Mouse (Mus musculus) neural tube, embryonic 15.5 days (tissue): Measurements from ENCODE around the gene Gtdc1. TPM values are rescaled to one million over a fixed set of nuclear protein-coding genes. Genes with fewer than 3 reads are reported as not detected.

Experiments used
- ATAC-seq: fragments of 200-750 bp; cut with Nextera tagmentation; 2 replicates; pipeline ENCODE4 v1.8.0; 2017; ENCODE audit warnings: mild to moderate bottlenecking, moderate TSS enrichment, moderate library complexity; ENCODE audit not compliant: low FRiP score
- H3K27ac ChIP-seq: fragments of 300-500 bp; sonication (generic); replicated peaks from 2 replicates; pipeline ENCODE4 v1.5.1; 2015; ENCODE audit warnings: mild to moderate bottlenecking, inconsistent platforms
- H3K27me3 ChIP-seq: fragments of 300-500 bp; sonication (generic); replicated peaks from 2 replicates; pipeline ENCODE4 v1.6.1; 2015; ENCODE audit warnings: inconsistent platforms
- H3K36me3 ChIP-seq: fragments of 300-500 bp; sonication (generic); 2 replicates; pipeline ENCODE4 v1.6.1; 2015; ENCODE audit warnings: inconsistent platforms
- H3K4me1 ChIP-seq: fragments of 300-500 bp; sonication (generic); 2 replicates; pipeline ENCODE4 v1.6.1; 2015; ENCODE audit warnings: inconsistent platforms
- H3K4me2 ChIP-seq: fragments of 300-500 bp; sonication (generic); 2 replicates; pipeline ENCODE4 v1.6.1; 2015; ENCODE audit warnings: inconsistent platforms, mild to moderate bottlenecking, moderate library complexity
- H3K4me3 ChIP-seq: fragments of 300-500 bp; sonication (generic); replicated peaks from 2 replicates; pipeline ENCODE4 v1.5.1; 2015; ENCODE audit warnings: mild to moderate bottlenecking, inconsistent platforms
- H3K9ac ChIP-seq: fragments of 300-500 bp; sonication (generic); replicated peaks from 2 replicates; pipeline ENCODE4 v1.6.1; 2015; ENCODE audit warnings: mild to moderate bottlenecking, inconsistent platforms
- H3K9me3 ChIP-seq: fragments of 300-500 bp; sonication (generic); replicated peaks from 2 replicates; pipeline ENCODE4 v1.6.1; 2016; ENCODE audit warnings: inconsistent platforms
- WGBS: fragments of 180-500 bp; shearing (Covaris S2); methylation state at CpG from one replicate; pipeline ENCODE4 v1.1.7; 2015; ENCODE audit warnings: mixed read lengths; 5-methylcytosine and 5-hydroxymethylcytosine counted together
- polyA plus RNA-seq: library from polyadenylated mRNA; unstranded; fragments of >200 nt; fragmentation: Nextera tagmentation; extraction: Ambion mirVana; gene quantifications from 2 replicates; pipeline ENCODE4 v1.2.1, GENCODE M21; 2015

Gtdc1 gene
- polyA plus RNA-seq, 1 experiment from 2014 or later, result 19.7 TPM

DNA sequence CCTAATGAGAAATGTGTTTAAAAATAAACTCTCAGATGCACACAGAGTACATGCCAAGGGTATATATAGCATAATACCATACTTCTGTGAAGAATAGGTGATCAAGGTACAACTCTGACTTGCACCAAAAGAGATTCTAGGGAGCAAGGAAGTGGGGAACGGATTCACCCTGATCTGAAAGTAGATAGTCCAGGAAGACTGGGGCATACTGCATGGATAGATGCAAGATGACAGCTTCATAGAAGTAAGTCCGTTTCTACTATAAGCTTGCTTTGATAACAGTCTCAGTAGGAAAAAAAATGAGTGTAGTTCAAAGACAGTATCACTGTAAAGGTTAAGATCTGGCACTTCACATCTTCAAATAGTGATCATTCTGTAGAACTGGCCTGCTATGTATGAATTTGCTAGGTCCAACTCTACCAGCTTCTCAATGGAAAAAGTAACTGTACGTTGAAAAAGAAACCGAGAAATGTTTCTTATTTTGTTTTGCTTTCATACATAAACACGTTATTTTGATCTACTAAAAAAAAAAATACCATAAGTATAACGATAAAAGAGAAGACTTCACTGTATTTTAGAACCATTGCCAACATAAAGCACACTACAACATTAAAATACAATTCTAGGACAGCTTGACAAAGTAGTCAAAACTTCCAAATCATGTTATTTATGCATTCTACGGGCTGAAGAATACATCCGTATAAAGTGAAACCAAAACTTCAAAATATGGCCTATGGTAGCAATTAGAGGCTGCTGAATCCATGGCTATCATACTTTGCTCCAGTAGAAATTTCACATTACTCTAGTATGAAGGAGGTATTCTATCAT, 4.2 kb downstream of the Gtdc1 start:
- H3K4me3 ChIP-seq, result no peak overlapping the region

DNA sequence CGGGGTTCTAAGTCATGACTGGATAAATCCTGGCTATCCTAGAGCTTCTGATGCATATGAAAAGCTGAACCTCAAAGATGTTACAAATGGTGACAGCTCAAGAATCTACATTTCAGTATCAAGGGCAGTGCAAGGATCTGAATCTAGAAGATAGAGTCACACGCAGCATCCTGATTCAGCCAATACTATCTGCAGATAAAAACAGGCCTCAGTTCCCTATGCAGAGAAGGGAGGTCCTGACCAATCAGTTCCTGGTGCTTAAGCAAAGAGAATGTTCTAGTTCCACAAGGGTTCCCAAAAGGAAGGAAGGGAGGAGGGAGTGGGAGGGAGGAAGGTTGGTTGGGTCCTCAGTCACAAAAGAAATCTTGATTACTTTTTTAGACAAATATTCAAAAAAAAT, 5.0 kb downstream of the Gtdc1 start:
- WGBS, result 90% methylated on average over 2 of the region's 2 CpGs

More for the DNA sequence above, 4.2 kb downstream of the Gtdc1 start:
- Histone ChIP-seq H3K27ac (no peak overlapping the region), H3K9ac (no peak overlapping the region), H3K9me3 (no peaks in the 10 kb centered on the region), H3K4me2 (no peak overlapping the region), H3K27me3 (no peaks in the 10 kb centered on the region), H3K4me1 (peaks cover 8% of the 10 kb centered on the region), H3K36me3 (no peaks in the 10 kb centered on the region)
- WGBS, result 93% methylated on average over 8 of the region's 8 CpGs
- ATAC-seq, result no peak

DNA sequence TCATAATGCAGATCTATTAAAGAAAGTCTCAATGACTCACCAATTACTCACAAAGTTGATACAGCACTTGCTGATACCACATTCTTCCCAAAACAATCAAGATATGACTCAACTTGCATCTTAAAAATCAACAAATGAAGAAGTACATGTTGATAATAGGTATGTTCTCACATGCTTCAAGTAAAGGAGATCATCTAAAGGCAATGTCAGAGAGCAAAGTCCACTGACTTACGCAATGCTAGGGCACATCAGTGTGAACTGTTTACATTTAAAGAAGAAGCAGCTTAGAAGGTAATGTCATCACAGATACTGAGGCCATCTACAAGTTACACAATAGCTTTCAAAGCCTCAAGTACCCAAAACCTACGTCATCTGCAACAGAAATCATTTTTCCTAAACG, 7.0 kb downstream of the Gtdc1 start:
- H3K4me1 ChIP-seq, result peaks cover under 1% of the 10 kb centered on the region; the same call in 1 of the 2 replicates
- H3K27me3 ChIP-seq, result no peaks in the 10 kb centered on the region
- no peak overlapping the region for H3K4me2 ChIP-seq
- H3K4me3 ChIP-seq, result no peak overlapping the region
- no peak overlapping the region for H3K27ac ChIP-seq
- no peaks in the 10 kb centered on the region for H3K36me3 ChIP-seq
- WGBS, result 88% methylated on average over 3 of the region's 3 CpGs
- H3K9me3 ChIP-seq, result no peaks in the 10 kb centered on the region
- H3K9ac ChIP-seq, result no peak overlapping the region
- ATAC-seq, result no peak

More for the DNA sequence above, 5.0 kb downstream of the Gtdc1 start:
- Histone ChIP-seq H3K4me2 (no peak overlapping the region), H3K4me1 (peaks cover 8% of the 10 kb centered on the region), H3K9ac (no peak overlapping the region), H3K27me3 (no peaks in the 10 kb centered on the region), H3K27ac (no peak overlapping the region), H3K36me3 (no peaks in the 10 kb centered on the region), H3K9me3 (no peaks in the 10 kb centered on the region), H3K4me3 (no peak overlapping the region)
- ATAC-seq, result no peak

DNA sequence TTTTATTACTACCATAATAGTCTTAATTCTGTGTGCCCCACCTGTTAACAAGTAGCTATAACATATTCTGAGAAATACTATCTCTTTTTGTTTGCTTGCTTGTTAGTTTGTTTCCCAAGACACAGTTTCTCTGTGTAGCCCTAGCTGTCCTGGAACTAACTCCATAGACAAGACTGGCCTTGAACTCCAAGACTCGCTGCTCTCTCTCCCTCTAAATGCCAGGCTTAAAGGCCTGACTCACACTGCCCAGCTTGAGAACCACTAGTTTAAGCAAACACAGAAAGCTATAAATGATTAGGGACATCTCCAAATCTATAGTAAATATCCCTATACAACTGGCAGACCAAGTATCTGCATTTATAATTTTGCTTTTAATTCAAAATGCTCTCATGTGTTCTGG, 8.1 kb downstream of the Gtdc1 start:
- Histone ChIP-seq H3K4me1 (no peaks in the 10 kb centered on the region), H3K27me3 (no peaks in the 10 kb centered on the region), H3K9me3 (no peaks in the 10 kb centered on the region), H3K4me3 (no peak overlapping the region), H3K9ac (no peak overlapping the region), H3K4me2 (no peak overlapping the region), H3K27ac (no peak overlapping the region), H3K36me3 (no peaks in the 10 kb centered on the region)
- 83% methylated on average over 1 of the region's 1 CpGs for whole genome bisulfite sequencing
- no peak for ATAC-seq

DNA sequence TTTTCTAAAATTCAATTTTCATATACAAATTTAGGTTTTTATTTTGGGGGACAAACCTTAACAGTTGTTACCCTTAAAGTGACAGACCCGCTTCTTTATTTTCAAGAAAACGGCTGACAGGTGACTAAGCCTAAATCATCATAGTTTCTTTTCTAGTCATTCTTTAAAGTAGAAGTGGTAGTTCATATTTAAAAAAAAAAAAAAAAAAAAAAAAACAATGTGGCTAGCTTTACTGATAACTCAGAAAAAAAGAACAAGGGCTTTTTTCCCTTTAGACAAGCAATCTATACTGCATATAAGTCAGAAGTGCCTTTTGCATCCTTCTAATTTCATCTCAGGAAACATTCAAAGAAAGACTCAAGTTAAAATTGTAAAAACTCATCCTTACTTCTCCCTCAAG, 8.7 kb downstream of the Gtdc1 start:
- no peak overlapping the region for H3K4me3 ChIP-seq
- ATAC-seq, result no peak

DNA sequence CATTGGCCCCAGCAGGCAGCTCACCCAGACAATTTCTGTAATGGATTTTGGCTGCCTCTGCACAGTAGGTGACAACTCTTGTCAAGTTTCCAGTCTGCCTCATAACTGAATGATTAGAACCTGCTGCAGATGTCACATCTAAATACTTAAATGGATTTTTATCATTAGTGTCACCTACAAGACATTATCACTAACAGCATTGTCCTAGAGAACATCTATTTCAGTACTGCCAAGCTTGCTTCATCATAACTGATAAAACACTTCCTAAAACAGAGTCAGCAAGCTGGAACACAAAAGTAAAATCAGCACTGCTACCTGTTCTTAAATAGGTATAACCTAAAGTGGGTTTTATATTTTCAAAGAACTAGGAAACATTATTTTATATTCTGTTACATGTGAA, 11.2 kb downstream of the Gtdc1 start:
- Histone ChIP-seq H3K4me2 (no peak overlapping the region), H3K27me3 (no peaks in the 10 kb centered on the region), H3K9ac (no peak overlapping the region), H3K27ac (no peak overlapping the region), H3K4me3 (no peak overlapping the region), H3K9me3 (no peaks in the 10 kb centered on the region), H3K36me3 (no peaks in the 10 kb centered on the region), H3K4me1 (no peaks in the 10 kb centered on the region)
- no peak for ATAC-seq

More for the DNA sequence above, 8.7 kb downstream of the Gtdc1 start:
- Histone ChIP-seq H3K36me3 (no peaks in the 10 kb centered on the region), H3K4me2 (no peak overlapping the region), H3K27me3 (no peaks in the 10 kb centered on the region), H3K4me1 (no peaks in the 10 kb centered on the region), H3K9ac (no peak overlapping the region), H3K27ac (no peak overlapping the region), H3K9me3 (no peaks in the 10 kb centered on the region)
- 90% methylated on average over 2 of the region's 2 CpGs for WGBS

DNA sequence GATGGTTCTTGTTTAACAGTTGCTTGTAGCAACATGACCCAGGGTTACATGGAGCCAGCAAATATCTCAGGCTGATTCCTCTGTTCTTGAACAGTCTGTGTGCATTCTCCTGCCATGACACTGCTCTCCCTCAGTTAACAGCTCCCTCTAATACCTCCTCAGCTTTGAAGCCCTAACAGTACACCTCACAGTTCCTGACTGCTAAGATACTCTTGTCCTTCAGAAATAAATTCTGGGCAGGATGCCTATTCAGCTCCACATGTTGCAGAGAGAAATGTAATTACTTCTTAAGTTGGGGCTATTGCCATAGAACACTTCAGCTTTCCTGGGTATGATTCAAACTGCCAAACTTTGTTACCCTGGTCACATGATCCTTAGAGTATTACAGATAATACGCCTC, 29.7 kb downstream of the Gtdc1 start:
- no peak overlapping the region for H3K9ac ChIP-seq
- no peak overlapping the region for H3K4me2 ChIP-seq
- H3K4me1 ChIP-seq, result no peaks in the 10 kb centered on the region
- 100% methylated on average over 1 of the region's 1 CpGs for WGBS
- H3K27ac ChIP-seq, result no peak overlapping the region
- H3K4me3 ChIP-seq, result no peak overlapping the region
- no peaks in the 10 kb centered on the region for H3K36me3 ChIP-seq
- H3K27me3 ChIP-seq, result no peaks in the 10 kb centered on the region
- no peaks in the 10 kb centered on the region for H3K9me3 ChIP-seq
- ATAC-seq, result no peak

DNA sequence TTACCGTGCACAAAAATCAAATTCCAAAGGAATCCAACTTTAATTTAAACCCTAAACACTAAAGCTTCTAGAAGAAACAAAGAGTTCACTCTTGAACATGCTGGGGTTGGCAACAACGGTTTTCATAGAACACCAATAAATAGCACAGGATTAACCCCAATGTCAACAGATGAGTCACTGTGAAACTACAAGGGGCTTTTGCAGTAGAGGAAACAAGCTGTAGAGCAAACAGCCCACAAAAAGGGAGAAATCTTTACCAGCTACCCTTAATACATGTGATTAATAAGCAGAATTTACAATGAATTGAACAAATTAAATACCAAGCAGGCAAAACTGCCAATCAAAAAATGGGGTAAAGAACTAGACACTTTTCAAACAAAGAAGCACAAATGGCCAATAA, 53.7 kb downstream of the Gtdc1 start:
- H3K9me3 ChIP-seq, result no peaks in the 10 kb centered on the region
- no peaks in the 10 kb centered on the region for H3K4me1 ChIP-seq
- no peak overlapping the region for H3K4me3 ChIP-seq

DNA sequence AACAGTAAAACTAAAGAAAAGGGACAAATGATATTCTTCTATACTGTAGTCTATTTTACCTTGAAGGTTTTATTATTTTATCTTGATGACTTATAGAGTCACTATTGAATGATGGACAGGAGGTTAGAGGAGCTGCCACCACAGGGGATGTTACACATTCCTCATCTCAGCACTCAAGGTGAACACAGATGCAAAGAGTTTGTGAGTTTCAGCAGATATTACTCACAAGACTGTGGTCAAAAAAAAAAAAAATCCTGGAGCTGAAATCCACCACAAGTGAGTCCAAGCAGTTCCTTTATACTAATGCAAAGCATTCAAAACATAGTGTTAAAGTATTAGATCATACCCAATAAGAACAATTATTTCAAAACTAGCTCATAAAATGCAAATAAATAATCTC, 62.7 kb downstream of the Gtdc1 start:
- Histone ChIP-seq H3K27me3 (no peaks in the 10 kb centered on the region), H3K27ac (no peak overlapping the region), H3K9ac (no peak overlapping the region), H3K4me2 (no peak overlapping the region), H3K9me3 (no peaks in the 10 kb centered on the region), H3K4me3 (no peak overlapping the region), H3K36me3 (no peaks in the 10 kb centered on the region), H3K4me1 (no peaks in the 10 kb centered on the region)
- ATAC-seq, result no peak

More for the DNA sequence above, 53.7 kb downstream of the Gtdc1 start:
- no peak overlapping the region for H3K4me2 ChIP-seq
- no peak for ATAC-seq
- no peaks in the 10 kb centered on the region for H3K36me3 ChIP-seq
- no peaks in the 10 kb centered on the region for H3K27me3 ChIP-seq
- WGBS, result 85% methylated on average over 2 of the region's 2 CpGs
- no peak overlapping the region for H3K27ac ChIP-seq
- no peak overlapping the region for H3K9ac ChIP-seq

DNA sequence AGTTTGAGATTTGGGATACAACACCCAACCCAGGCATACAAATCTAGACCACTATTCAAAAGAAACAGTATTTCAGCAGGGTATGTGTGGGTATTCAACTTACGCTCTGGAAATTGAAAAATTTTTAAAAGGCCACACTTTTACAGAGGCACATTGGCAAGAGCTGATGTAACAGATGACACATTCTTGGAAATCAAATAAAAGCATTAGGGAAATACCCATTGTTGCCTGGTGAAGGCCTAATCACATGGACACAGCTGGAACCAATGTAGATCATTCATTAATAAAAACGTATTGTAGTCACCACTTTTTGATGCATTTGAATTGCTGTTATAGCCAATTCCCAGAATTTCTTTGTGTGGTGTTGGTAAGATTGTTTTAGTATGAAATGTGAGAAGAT, 73.0 kb downstream of the Gtdc1 start:
- Histone ChIP-seq H3K36me3 (no peaks in the 10 kb centered on the region), H3K4me3 (no peak overlapping the region), H3K9ac (no peak overlapping the region), H3K27me3 (no peaks in the 10 kb centered on the region), H3K4me2 (no peak overlapping the region), H3K9me3 (no peaks in the 10 kb centered on the region), H3K27ac (no peak overlapping the region), H3K4me1 (no peaks in the 10 kb centered on the region)
- no peak for ATAC-seq
- 76% methylated on average over 2 of the region's 2 CpGs for WGBS

DNA sequence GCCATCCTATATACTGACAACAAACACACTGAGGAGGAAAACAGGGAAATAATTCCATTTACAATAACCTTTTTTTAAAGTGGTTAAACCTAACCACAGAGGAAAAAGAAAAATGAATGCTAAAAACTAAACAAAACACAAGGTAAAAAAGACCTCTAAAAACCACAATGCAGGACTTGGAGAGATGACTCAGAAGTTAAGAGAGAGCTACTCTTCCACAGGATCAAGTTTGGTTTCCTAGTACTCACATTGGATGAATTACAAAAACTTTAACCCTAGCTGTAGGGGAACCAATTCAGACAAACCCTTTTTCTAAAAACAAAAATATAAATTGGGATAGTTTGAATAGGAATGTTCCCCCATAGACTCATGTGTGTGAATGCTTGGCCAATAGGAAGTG, 77.8 kb downstream of the Gtdc1 start:
- no peaks in the 10 kb centered on the region for H3K27me3 ChIP-seq
- no peak overlapping the region for H3K27ac ChIP-seq
- ATAC-seq, result no peak
- H3K9me3 ChIP-seq, result no peaks in the 10 kb centered on the region
- H3K4me2 ChIP-seq, result no peak overlapping the region
- H3K4me1 ChIP-seq, result no peaks in the 10 kb centered on the region
- no peaks in the 10 kb centered on the region for H3K36me3 ChIP-seq
- no peak overlapping the region for H3K4me3 ChIP-seq
- no peak overlapping the region for H3K9ac ChIP-seq

DNA sequence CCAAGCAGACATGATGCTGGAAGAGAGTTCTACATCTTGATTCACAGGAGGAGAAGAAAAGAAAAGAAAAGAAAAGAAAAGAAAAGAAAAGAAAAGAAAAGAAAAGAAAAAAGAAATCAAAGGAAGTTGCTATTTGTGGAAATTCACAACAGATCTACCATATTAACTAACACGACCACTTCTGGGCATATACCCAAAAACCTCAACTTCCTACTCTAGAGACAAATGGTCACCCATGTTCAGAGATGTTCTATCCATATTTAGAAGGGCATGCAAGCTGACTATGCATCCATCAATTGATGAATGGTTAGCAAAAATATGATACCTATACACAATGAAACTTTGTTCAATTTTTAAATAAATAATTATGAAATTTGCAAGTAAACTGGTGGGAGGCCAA, 79.3 kb downstream of the Gtdc1 start:
- Histone ChIP-seq H3K4me2 (no peak overlapping the region), H3K27me3 (no peaks in the 10 kb centered on the region), H3K4me1 (no peaks in the 10 kb centered on the region), H3K9me3 (no peaks in the 10 kb centered on the region), H3K9ac (no peak overlapping the region), H3K27ac (no peak overlapping the region), H3K36me3 (no peaks in the 10 kb centered on the region), H3K4me3 (no peak overlapping the region)
- ATAC-seq, result no peak
- WGBS, result 100% methylated on average over 1 of the region's 1 CpGs
